17 mouse cellular contexts compared by ENCODE assay signal in the genomic region with DNA sequence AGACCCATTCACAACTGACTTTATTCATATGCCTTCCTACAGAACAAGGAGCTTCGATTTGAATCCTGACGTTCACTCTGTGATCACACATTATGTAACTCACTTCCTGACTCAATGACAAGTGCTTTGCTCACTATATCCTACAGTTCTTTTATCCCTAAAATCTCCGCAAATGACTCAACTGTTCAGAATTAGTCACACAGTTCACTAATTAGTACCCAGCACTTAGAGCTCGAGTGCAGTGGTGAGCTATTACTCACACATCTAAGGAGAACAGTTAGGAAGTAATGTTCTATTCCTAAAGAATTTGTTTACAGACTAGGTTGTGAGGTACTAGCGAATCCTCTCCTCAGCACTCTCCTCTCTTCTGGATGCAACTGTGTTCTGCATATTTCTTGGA. TPM values are rescaled to one million over a fixed set of nuclear protein-coding genes. Genes with fewer than 3 reads are reported as not detected.
"Had no signal": no experiment of that assay in that cellular context is flagged by ENCODE, and none has a peak within 500 bp of the region (broad histone marks: within the 10 kb centered on the region; RNA-seq: fewer than 3 reads in every experiment).

No protein-coding gene starts in this region.

- ATAC-seq: intestine, embryonic 16.5 days; midbrain, embryonic 16.5 days had no signal

- H3K27me3 ChIP-seq: kidney, embryonic 15.5 days; limb, embryonic 13.5 days; midbrain, embryonic 12.5 days; neural tube, embryonic 13.5 days; stomach, embryonic 15.5 days had no signal

- DNase-seq: kidney, adult 2 months; kidney, postnatal 14 days; layer of hippocampus, adult 9-11 months; layer of hippocampus, postnatal 36 days; lung, adult 18-20 months; thymus, postnatal 4 days had no signal

RNA-seq across cellular contexts. Expression of a gene that starts 53.7 kb away (rescaled TPM):
- total RNA-seq: layer of hippocampus, postnatal 36 days; left cerebral cortex, postnatal 36 days; liver, adult 2 months; megakaryocyte-erythroid progenitor cell, adult 5-6 weeks had no signal
- polyA plus RNA-seq: kidney, adult 2 months; large intestine, adult 2 months; liver, adult 2 months; midbrain, embryonic 16.5 days had no signal
